Mouse (Mus musculus) liver, embryonic 13.5 days (tissue): ENCODE data around the gene Gm44502. TPM values are rescaled to one million over a fixed set of nuclear protein-coding genes. Genes with fewer than 3 reads are reported as not detected.

Source experiments
- ATAC-seq: fragments of 200-750 bp; cut with Nextera tagmentation; 2 replicates; pipeline ENCODE4 v1.8.0; 2017; ENCODE audit warnings: low read depth, mild to moderate bottlenecking, moderate number of reproducible peaks, moderate library complexity
- DNase-seq: peaks from one replicate; pipeline ENCODE4 v3.0.0; 2022
- H3K27ac ChIP-seq: fragments of 300-500 bp; sonication (generic); 2 replicates; pipeline ENCODE4 v1.5.1; 2015; ENCODE audit warnings: moderate library complexity, mild to moderate bottlenecking, inconsistent platforms
- H3K27me3 ChIP-seq: fragments of 300-500 bp; sonication (generic); 2 replicates; pipeline ENCODE4 v1.6.1; 2015; ENCODE audit warnings: mild to moderate bottlenecking, inconsistent platforms
- H3K36me3 ChIP-seq: fragments of 300-500 bp; sonication (generic); 2 replicates; pipeline ENCODE4 v1.6.1; 2015; ENCODE audit warnings: mild to moderate bottlenecking, inconsistent platforms
- H3K4me1 ChIP-seq: fragments of 300-500 bp; sonication (generic); replicated peaks from 2 replicates; pipeline ENCODE4 v1.6.1; 2015; ENCODE audit warnings: inconsistent platforms
- H3K4me2 ChIP-seq: fragments of 300-500 bp; sonication (generic); 2 replicates; pipeline ENCODE4 v1.6.1; 2015; ENCODE audit warnings: inconsistent platforms, mild to moderate bottlenecking, moderate library complexity
- H3K4me3 ChIP-seq: fragments of 300-500 bp; sonication (generic); replicated peaks from 2 replicates; pipeline ENCODE4 v1.5.1; 2015; ENCODE audit warnings: mild to moderate bottlenecking, inconsistent platforms
- H3K9ac ChIP-seq: fragments of 300-500 bp; sonication (generic); 2 replicates; pipeline ENCODE4 v1.6.1; 2015; ENCODE audit warnings: mild to moderate bottlenecking, inconsistent platforms
- H3K9me3 ChIP-seq: fragments of 300-500 bp; sonication (generic); replicated peaks from 2 replicates; pipeline ENCODE4 v1.6.1; 2016; ENCODE audit warnings: inconsistent platforms
- WGBS: fragments of 180-500 bp; shearing (Covaris S2); methylation state at CpG from one replicate; pipeline ENCODE4 v1.1.7; 2015; ENCODE audit not compliant: insufficient replicate concordance; 5-methylcytosine and 5-hydroxymethylcytosine counted together
- polyA plus RNA-seq: library from polyadenylated mRNA; unstranded; fragments of >200 nt; fragmentation: Nextera tagmentation; extraction: Ambion mirVana; gene quantifications from 2 replicates; pipeline ENCODE4 v1.2.1, GENCODE M21; 2015

Gene Gm44502
- polyA plus RNA-seq, 1 experiment from 2014 or later: 0.13 TPM

DNA sequence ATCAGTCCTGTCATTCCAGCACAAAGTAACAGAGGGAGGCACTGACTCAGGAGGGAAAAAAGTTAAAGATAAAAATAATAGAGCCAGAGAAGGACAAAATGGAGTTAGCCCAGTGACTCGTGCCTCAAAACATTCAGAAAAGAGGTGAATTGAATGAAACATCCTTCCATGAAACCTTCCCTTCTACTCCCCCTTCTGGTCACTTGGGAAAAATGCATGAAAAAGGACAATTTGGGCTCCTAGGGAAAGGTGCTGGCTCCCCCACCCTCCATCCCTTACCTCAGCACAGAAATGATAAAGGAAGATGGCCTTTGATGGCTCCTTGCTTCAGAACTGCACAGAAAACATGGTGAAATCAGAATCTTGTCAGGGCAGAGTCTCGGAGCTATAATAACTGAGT, 39.1 kb upstream of the Gm44502 start:
- H3K4me3 ChIP-seq: no peak overlapping the region
- DNase-seq (no peak), ATAC-seq (no peak)
- no peaks in the 10 kb centered on the region for H3K36me3 ChIP-seq
- H3K4me1 ChIP-seq: no peaks in the 10 kb centered on the region
- H3K9me3 ChIP-seq: no peaks in the 10 kb centered on the region
- H3K4me2 ChIP-seq: no peak overlapping the region
- no peak overlapping the region for H3K9ac ChIP-seq
- H3K27me3 ChIP-seq: no peaks in the 10 kb centered on the region
- no peak overlapping the region for H3K27ac ChIP-seq
- 29% methylated on average over 2 of the region's 2 CpGs for WGBS

DNA sequence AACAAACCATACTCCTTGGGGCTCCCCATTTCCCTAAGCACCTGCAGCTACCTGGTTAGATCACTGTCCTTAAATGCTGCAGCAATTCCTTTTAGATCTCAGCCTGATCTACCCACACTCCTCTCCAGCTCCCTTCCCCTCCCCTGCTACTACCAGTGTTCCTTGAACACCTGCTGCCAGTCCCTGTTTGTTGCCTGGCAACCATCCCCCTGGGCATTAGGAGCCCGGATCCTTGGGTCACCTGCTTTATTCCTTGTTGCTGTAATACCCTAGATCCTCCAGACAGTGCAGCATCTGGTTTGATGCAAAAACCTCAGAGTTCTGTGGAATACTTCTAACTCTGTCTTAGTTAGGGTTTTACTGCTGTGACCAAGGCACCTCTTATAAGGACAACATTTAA, 35.6 kb upstream of the Gm44502 start:
- Histone ChIP-seq H3K9ac (no peak overlapping the region), H3K36me3 (no peaks in the 10 kb centered on the region), H3K4me1 (no peaks in the 10 kb centered on the region), H3K4me2 (no peak overlapping the region), H3K27me3 (peaks cover 18% of the 10 kb centered on the region; the same call in 1 of the 2 replicates), H3K27ac (no peak overlapping the region), H3K9me3 (no peaks in the 10 kb centered on the region), H3K4me3 (no peak overlapping the region)
- DNase-seq (no peak), ATAC-seq (no peak)
- WGBS: 22% methylated on average over 1 of the region's 1 CpGs

DNA sequence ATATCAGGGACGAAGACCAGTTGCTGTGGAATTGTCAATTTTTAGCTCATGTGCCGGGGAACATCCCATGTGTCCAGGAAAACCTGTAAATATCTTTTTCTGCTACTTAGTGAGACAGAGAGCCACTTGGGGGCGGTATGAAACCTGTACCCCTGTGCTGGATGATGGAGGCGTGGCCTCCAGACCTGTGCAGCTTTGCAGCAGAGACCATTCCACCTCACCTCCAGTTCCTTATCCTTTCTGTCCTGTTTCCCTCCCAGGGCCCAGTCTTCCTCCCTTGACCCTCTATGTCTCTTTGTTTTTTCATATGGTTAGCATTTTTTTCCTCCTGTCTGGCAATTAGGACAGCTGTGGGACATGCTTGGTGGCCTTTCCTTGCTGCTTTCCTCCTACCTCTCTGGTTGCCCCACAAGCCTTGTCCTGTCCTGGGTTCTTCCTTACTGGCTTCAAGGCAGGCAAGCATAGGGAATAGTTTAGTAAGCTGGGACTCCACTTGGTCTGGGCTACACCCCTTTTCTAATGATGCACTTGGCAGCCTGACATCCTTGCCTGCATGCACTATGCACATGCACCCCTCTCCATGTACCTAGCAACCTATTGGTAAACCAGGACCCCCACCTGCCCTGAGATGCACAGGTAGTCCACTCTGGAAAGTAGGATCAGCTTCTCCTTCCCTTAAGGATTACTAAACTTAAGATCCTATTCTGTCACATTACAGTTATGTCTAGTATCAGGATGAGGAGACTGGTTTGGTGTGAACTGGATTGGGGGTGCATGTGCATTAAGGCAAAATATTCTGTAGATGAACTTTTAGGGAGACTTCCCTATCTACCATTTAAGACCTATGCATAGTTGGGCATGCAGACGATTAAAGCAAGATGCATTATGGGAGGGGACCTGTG, 34.1 kb upstream of the Gm44502 start:
- no peak overlapping the region for H3K4me2 ChIP-seq
- 35% methylated on average over 5 of the region's 5 CpGs for WGBS
- no peak for DNase-seq
- no peak overlapping the region for H3K9ac ChIP-seq
- no peak overlapping the region for H3K27ac ChIP-seq
- H3K4me3 ChIP-seq: no peak overlapping the region
- H3K27me3 ChIP-seq: peaks cover 25% of the 10 kb centered on the region; the same call in 1 of the 2 replicates
- no peaks in the 10 kb centered on the region for H3K9me3 ChIP-seq
- H3K4me1 ChIP-seq: no peaks in the 10 kb centered on the region
- no peaks in the 10 kb centered on the region for H3K36me3 ChIP-seq
- no peak for ATAC-seq

DNA sequence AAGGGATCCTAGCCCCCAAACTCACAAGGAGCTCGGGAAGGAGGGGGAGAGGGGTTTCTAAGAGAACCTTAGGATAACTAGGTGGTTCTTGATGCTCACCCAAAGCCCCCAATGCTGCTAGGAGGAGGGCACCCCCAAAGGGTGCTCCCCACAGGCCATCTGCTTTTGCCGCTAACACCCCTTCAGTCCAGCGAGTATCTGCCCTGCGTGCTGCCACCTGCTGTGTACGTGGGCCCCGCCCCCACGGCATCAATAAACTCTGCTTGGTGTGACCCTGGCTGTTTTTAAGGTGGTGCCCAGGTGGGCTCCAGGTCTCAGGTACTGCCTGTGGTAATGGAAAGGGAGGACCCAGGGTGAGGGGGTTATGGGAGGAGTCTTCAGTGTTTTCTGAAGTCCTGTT, 32.7 kb upstream of the Gm44502 start:
- Histone ChIP-seq H3K27ac (no peak overlapping the region), H3K9me3 (no peaks in the 10 kb centered on the region), H3K36me3 (no peaks in the 10 kb centered on the region), H3K4me1 (no peaks in the 10 kb centered on the region), H3K9ac (no peak overlapping the region), H3K4me3 (no peak overlapping the region), H3K4me2 (no peak overlapping the region), H3K27me3 (peaks cover 37% of the 10 kb centered on the region)
- WGBS: 56% methylated on average over 7 of the region's 7 CpGs
- no peak for ATAC-seq
- DNase-seq: no peak

DNA sequence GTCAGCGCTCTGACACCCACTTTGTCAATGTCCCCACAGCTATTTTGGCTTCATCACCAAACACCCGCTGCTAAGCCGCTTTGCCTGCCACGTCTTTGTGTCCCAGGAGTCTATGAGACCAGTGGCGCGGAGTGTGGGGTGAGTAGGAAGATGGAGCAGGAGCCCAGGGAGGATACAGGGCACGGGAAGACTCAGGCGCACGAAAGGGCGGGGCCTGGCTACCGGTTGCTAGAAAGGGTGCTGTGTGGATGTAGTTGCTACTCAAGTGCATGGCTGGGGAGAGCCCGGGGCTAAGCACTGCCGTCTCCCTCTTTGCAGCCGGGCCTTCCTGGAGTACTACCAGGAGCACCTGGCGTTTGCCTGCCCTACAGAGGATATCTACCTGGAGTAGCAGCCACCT, 31.8 kb upstream of the Gm44502 start:
- Histone ChIP-seq H3K36me3 (no peaks in the 10 kb centered on the region), H3K9ac (no peak overlapping the region), H3K4me3 (no peak overlapping the region), H3K9me3 (no peaks in the 10 kb centered on the region), H3K27me3 (peaks cover 46% of the 10 kb centered on the region), H3K27ac (no peak overlapping the region), H3K4me1 (no peaks in the 10 kb centered on the region), H3K4me2 (no peak overlapping the region)
- WGBS: 62% methylated on average over 15 of the region's 15 CpGs
- ATAC-seq (no peak), DNase-seq (no peak)

DNA sequence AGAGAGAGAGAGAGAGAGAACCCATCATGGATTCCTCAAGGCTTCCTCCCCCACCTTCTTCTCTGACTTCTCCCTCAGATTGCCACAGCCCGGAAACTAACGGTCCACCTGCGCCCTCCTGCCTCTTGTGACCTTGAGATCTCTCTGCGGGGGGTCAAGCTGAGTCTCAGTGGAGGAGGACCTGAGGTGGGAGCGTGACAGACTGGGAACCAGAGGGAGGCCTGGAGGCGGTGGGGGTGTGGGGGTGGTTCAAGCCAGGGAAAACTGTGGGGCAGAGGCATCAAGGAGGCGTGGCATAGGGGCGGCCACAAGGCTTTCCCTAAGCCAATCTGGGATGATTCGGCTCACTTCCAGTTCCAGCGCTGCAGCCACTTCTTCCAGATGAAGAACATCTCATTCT, 30.8 kb upstream of the Gm44502 start:
- no peak overlapping the region for H3K4me2 ChIP-seq
- H3K27ac ChIP-seq: no peak overlapping the region
- H3K4me1 ChIP-seq: no peaks in the 10 kb centered on the region
- peaks cover 56% of the 10 kb centered on the region for H3K27me3 ChIP-seq
- H3K9ac ChIP-seq: no peak overlapping the region
- no peaks in the 10 kb centered on the region for H3K36me3 ChIP-seq
- no peak for DNase-seq
- H3K4me3 ChIP-seq: no peak overlapping the region
- 48% methylated on average over 10 of the region's 10 CpGs for WGBS
- ATAC-seq: no peak
- H3K9me3 ChIP-seq: no peaks in the 10 kb centered on the region

DNA sequence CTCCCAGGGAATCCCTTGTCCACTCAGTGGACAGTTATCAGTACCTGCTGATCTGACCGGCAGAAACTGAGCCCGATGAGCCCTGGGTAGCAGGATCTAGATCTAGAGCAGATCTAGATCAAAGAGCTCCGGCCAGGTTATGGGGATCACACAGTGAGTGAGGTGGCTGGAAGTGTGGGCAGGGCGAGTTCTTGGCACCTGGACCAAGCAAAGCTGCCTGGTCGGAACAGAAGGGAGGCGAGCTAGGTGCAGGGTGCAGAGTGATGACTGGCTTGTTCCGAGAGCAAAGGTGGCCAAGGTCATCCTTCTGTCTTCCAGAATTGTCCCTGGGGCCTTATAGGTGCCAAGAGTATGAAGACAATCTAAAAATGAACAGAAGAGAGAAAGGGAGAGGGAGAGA, 30.3 kb upstream of the Gm44502 start:
- no peak overlapping the region for H3K4me3 ChIP-seq
- peaks cover 61% of the 10 kb centered on the region for H3K27me3 ChIP-seq
- DNase-seq (no peak), ATAC-seq (no peak)
- no peak overlapping the region for H3K9ac ChIP-seq
- H3K27ac ChIP-seq: no peak overlapping the region
- H3K4me2 ChIP-seq: no peak overlapping the region
- no peaks in the 10 kb centered on the region for H3K4me1 ChIP-seq
- H3K9me3 ChIP-seq: no peaks in the 10 kb centered on the region
- no peaks in the 10 kb centered on the region for H3K36me3 ChIP-seq
- WGBS: 55% methylated on average over 7 of the region's 7 CpGs

DNA sequence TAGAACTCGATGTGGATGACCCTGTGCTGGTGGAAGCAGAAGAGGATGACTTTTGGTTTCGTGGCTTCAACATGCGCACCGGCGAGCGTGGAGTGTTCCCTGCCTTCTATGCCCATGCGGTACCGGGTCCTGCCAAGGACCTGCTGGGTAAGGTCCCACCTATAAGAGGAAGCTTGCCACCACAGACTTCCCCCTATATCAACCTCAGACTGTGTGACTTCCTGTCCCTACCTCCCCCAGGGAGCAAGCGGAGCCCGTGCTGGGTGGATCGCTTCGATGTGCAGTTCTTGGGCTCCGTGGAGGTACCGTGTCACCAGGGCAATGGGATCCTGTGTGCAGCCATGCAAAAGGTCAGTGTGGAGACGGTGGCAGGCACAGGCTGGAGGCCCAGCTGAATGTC, 29.4 kb upstream of the Gm44502 start:
- Histone ChIP-seq H3K27ac (no peak overlapping the region), H3K9ac (no peak overlapping the region), H3K4me1 (peaks cover 6% of the 10 kb centered on the region), H3K9me3 (no peaks in the 10 kb centered on the region), H3K4me2 (no peak overlapping the region), H3K36me3 (no peaks in the 10 kb centered on the region), H3K4me3 (no peak overlapping the region), H3K27me3 (peaks cover 70% of the 10 kb centered on the region)
- WGBS: 36% methylated on average over 15 of the region's 15 CpGs
- no peak for DNase-seq
- ATAC-seq: no peak

DNA sequence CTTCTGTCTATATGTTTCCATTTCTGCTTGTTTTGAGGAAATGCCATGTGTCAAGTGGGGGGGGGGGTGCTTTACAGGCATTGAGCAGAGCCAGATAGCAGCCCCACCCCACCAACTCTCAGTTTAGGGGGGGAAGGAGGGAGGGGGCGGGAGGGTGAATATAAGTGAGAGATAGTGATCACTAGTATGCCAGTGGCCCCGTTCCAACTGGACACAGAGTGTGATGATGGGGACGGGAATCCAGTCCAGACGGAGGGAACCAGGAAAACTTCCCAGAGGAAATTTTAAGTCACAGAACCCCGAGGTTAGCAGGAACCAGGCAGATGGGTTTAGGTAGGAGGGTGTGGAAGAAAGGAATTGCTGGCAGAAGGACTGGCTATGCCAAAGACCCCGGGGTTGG, 26.1 kb upstream of the Gm44502 start:
- no peak for ATAC-seq
- no peak overlapping the region for H3K27ac ChIP-seq
- WGBS: 61% methylated on average over 6 of the region's 6 CpGs
- H3K27me3 ChIP-seq: peaks cover 73% of the 10 kb centered on the region
- H3K9me3 ChIP-seq: no peaks in the 10 kb centered on the region
- no peak overlapping the region for H3K4me3 ChIP-seq
- H3K9ac ChIP-seq: no peak overlapping the region
- no peak for DNase-seq
- no peak overlapping the region for H3K4me2 ChIP-seq
- H3K36me3 ChIP-seq: no peaks in the 10 kb centered on the region
- peaks cover 11% of the 10 kb centered on the region for H3K4me1 ChIP-seq

DNA sequence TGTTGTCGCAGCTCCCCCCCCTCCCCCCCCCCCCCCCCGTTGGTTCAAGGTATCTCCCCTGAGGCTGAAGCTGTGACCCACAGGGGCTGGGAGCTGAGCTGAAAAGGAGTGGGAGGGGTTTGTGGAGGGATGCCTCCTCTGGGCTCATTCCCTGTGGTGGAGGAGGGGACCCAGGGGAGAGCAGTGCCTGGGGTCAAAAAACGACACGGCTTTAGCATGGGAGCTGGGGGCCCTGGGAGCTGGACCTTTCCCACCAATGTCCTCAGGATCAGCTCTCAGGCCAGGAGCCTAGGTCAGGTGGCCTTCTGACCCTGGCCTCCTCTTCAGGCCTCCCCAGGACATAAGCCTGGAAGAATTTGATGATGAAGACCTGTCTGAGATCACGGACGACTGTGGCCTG, 25.4 kb upstream of the Gm44502 start:
- H3K9me3 ChIP-seq: no peaks in the 10 kb centered on the region
- H3K27me3 ChIP-seq: peaks cover 73% of the 10 kb centered on the region
- H3K4me1 ChIP-seq: peaks cover 11% of the 10 kb centered on the region
- H3K9ac ChIP-seq: no peak overlapping the region
- ATAC-seq (no peak), DNase-seq (no peak)
- no peak overlapping the region for H3K27ac ChIP-seq
- H3K4me3 ChIP-seq: no peak overlapping the region
- 27% methylated on average over 4 of the region's 6 CpGs for WGBS
- no peak overlapping the region for H3K4me2 ChIP-seq
- no peaks in the 10 kb centered on the region for H3K36me3 ChIP-seq

DNA sequence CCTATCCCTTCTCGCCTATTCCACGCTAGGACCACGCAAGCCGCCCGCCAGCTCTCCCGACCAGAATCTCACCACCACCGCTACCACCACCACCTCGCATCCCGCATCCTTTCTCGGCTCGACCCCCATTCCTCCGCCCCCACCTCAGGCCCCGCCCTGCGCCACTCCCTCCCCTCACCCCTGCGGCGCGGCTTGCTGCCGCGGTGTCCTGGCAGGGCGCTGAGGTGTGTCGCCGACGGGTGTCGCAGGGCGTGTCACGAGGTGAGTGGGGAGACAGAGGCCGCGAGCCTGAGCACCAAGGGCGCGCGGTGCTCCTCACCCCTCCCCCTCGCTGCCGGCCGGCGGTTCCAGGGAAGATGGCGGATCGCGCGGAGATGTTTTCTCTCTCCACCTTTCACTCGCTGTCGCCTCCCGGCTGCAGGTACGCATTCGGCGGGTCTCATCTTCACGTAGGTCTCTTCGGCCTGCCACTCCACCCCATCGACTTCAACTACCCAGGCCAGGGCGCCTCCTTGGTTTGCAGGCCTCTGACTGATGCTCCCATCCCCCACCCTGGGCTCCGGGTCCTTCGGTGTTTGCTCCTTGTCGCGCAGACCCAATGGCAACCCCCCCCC, 24.5 kb upstream of the Gm44502 start, which contains the start of gene Mapk8ip2:
TSS of gene Mapk8ip2 (plus strand) at position 49 of the 614 bp plus-strand sequence.
- DNase-seq: no peak
- Histone ChIP-seq H3K27me3 (peaks cover 70% of the 10 kb centered on the region), H3K27ac (no peak within 1 kb of the TSS), H3K9ac (no peak within 1 kb of the TSS), H3K9me3 (no peaks in the 10 kb centered on the region), H3K4me1 (peaks cover 11% of the 10 kb centered on the region), H3K4me2 (peak within 1 kb of the TSS; percentile 58), H3K36me3 (no peaks in the 10 kb centered on the region), H3K4me3 (peak within 1 kb of the TSS; percentile 46)
- ATAC-seq: no peak
- 2% methylated on average over 53 of the region's 53 CpGs for WGBS
